Mouse (Mus musculus) embryonic facial prominence, embryonic 12.5 days (tissue): ENCODE data around the gene Polr3b. TPM values are rescaled to one million over a fixed set of nuclear protein-coding genes. Genes with fewer than 3 reads are reported as not detected.

Experiments
- ATAC-seq: fragments of 200-750 bp; cut with Nextera tagmentation; 2 replicates; pipeline ENCODE4 v1.8.0; 2017; ENCODE audit not compliant: insufficient number of reproducible peaks, insufficient read depth, low FRiP score, low TSS enrichment
- H3K27ac ChIP-seq: fragments of 300-500 bp; sonication (generic); 2 replicates; pipeline ENCODE4 v1.5.1; 2016; ENCODE audit warnings: mild to moderate bottlenecking
- H3K27me3 ChIP-seq: fragments of 300-500 bp; sonication (generic); 2 replicates; pipeline ENCODE4 v1.6.1; 2016; ENCODE audit warnings: mild to moderate bottlenecking, moderate library complexity
- H3K36me3 ChIP-seq: fragments of 300-500 bp; sonication (generic); 2 replicates; pipeline ENCODE4 v1.6.1; 2016; ENCODE audit warnings: mild to moderate bottlenecking
- H3K4me1 ChIP-seq: fragments of 300-500 bp; sonication (generic); 2 replicates; pipeline ENCODE4 v1.6.1; 2016
- H3K4me2 ChIP-seq: fragments of 300-500 bp; sonication (generic); replicated peaks from 2 replicates; pipeline ENCODE4 v1.6.1; 2016; ENCODE audit warnings: mild to moderate bottlenecking, moderate library complexity
- H3K4me3 ChIP-seq: fragments of 300-500 bp; sonication (generic); 2 replicates; pipeline ENCODE4 v1.5.1; 2016; ENCODE audit warnings: mild to moderate bottlenecking
- H3K9ac ChIP-seq: fragments of 300-500 bp; sonication (generic); 2 replicates; pipeline ENCODE4 v1.6.1; 2016; ENCODE audit warnings: mild to moderate bottlenecking, moderate library complexity
- H3K9me3 ChIP-seq: fragments of 300-500 bp; sonication (generic); 2 replicates; pipeline ENCODE4 v1.6.1; 2016; ENCODE audit warnings: mild to moderate bottlenecking, moderate library complexity
- WGBS: fragments of 180-500 bp; shearing (Covaris S2); methylation state at CpG from one replicate; pipeline ENCODE4 v1.1.7; 2016; 5-methylcytosine and 5-hydroxymethylcytosine counted together
- polyA plus RNA-seq: library from polyadenylated mRNA; unstranded; fragments of >200 nt; fragmentation: Nextera tagmentation; extraction: Ambion mirVana; gene quantifications from 2 replicates; pipeline ENCODE4 v1.2.1, GENCODE M21; 2016

Polr3b gene
- polyA plus RNA-seq, 1 experiment from 2014 or later: 19.6 TPM

DNA sequence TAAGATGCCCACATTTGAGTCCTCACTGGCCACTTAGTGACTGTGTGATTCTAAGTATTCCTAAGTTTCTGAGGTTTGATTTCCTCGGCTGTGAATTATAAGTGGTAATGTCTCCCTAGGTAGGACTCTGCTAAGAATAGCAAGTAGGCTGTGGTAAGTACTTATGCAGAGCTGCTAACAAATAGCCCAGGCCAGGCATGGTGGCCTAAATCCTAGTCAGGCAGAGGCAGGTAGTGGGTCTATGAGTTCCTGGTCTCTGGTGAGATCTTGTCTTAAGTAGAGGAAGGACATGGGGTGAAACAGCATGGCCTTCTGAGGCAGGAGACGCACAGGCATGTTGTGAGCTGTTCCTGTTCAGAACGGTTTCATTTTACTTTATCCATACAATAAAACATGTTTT, 55.8 kb downstream of the Polr3b start:
- Histone ChIP-seq H3K9ac (no peak overlapping the region), H3K36me3 (peaks cover 36% of the 10 kb centered on the region), H3K27ac (no peak overlapping the region), H3K4me1 (no peaks in the 10 kb centered on the region), H3K27me3 (no peaks in the 10 kb centered on the region), H3K4me3 (no peak overlapping the region), H3K9me3 (no peaks in the 10 kb centered on the region), H3K4me2 (no peak overlapping the region)
- ATAC-seq: no peak
- WGBS: 83% methylated on average over 3 of the region's 3 CpGs

DNA sequence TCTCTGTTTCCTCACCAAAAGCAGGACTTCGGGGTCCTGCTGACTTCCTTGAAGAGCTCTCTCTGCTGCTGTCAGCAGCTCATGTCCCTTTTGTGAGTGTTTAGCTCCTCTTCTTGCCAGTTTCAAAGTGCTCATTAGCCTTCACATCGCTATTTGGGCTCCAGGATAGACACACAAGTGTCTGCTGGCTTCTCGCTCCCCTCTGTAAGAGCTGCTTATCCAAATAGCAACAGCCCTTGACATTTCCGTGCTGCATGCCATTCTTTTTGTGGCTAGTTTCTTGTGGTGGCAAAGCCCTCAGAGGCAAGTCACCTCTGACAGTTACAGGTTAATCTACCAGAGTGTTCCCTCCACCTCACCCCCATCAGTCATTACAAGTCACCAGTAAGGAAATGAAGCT, 56.3 kb downstream of the Polr3b start:
- Histone ChIP-seq H3K4me3 (no peak overlapping the region), H3K36me3 (peaks cover 32% of the 10 kb centered on the region), H3K27me3 (no peaks in the 10 kb centered on the region), H3K4me2 (no peak overlapping the region), H3K9me3 (no peaks in the 10 kb centered on the region), H3K9ac (no peak overlapping the region), H3K4me1 (no peaks in the 10 kb centered on the region), H3K27ac (no peak overlapping the region)
- 80% methylated on average over 4 of the region's 4 CpGs for WGBS
- ATAC-seq: no peak

DNA sequence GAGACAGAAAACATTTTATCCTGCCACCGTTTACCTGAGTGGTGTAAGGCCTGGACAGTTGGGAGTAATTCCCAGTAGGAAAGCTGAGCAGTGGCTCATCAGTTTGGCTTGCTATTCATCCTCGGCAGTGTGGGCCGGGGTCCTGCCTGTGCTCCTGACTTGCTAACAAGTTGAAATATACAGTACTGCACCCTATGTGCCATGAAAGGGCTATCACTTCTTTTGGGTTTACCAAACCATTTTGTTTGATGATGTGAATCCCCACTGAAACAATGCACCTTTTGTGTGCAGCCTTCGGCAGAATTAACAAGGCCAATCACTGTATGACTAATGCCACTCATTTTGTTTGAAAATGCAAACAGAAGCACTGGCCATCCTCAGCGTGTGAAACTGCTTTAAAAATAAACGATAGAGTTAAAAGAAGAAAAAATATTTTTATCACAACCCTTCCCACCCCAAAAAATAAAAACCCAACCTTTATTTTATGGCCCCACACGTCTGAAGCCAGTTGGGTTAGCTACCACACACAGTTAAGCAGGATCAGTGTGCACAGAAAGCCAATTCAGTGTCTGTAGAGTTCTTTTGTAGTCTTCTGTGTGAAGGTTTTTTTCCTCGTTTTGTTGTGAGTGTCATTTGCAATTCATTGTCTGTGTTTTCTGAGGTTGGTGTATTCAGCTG, 63.5 kb downstream of the Polr3b start:
- ATAC-seq: no peak
- H3K36me3 ChIP-seq: peaks cover 7% of the 10 kb centered on the region; the same call in 1 of the 2 replicates
- no peak overlapping the region for H3K9ac ChIP-seq
- H3K4me2 ChIP-seq: no peak overlapping the region
- H3K4me1 ChIP-seq: no peaks in the 10 kb centered on the region
- WGBS: 43% methylated on average over 8 of the region's 8 CpGs
- no peak overlapping the region for H3K27ac ChIP-seq
- H3K9me3 ChIP-seq: no peaks in the 10 kb centered on the region
- H3K27me3 ChIP-seq: no peaks in the 10 kb centered on the region
- no peak overlapping the region for H3K4me3 ChIP-seq

DNA sequence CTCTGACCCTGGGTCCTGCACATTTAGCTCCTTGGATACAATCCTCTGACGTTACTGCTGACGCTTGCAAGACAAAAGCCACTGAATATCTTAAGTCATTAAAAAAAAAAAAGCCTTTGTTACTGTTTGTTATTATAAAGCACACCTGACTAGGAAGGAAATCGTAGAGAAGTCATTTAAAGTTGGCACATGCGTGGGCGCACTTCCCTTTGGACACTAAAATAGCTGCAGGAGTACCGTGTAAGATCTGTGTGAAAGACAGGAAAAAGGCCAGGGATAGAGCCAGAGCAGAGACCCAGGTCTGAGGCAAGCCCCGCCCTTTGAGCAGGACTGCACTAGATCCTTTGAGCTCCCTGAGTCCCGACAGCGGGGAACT, 64.0 kb downstream of the Polr3b start:
- whole genome bisulfite sequencing: 30% methylated on average over 9 of the region's 9 CpGs
- H3K4me3 ChIP-seq: no peak overlapping the region
- H3K9ac ChIP-seq: no peak overlapping the region
- H3K4me2 ChIP-seq: no peak overlapping the region
- H3K27ac ChIP-seq: no peak overlapping the region
- no peaks in the 10 kb centered on the region for H3K4me1 ChIP-seq
- H3K36me3 ChIP-seq: peaks cover 8% of the 10 kb centered on the region; the same call in 1 of the 2 replicates
- no peaks in the 10 kb centered on the region for H3K27me3 ChIP-seq
- no peak for ATAC-seq
- H3K9me3 ChIP-seq: no peaks in the 10 kb centered on the region

DNA sequence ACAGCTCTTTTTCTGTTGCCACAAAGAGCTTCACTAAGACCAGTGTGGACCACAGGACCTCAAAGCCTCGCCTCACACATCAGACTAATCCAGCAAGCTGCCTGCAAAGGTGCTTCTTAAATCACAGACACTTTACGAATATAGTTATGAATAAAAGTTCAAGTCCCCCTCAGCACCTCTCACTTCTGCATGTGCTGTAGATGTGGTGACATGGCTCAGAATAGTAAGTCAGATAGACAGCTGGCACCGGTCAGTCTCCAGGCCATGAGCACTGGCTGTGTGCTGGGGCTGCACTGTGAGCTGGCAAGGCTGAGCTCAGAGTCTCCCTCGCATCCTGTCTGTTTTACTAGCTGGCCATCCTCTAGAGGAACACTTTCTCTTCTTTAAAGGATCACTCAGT, 64.6 kb downstream of the Polr3b start:
- H3K36me3 ChIP-seq: peaks cover 9% of the 10 kb centered on the region; the same call in 1 of the 2 replicates
- no peak overlapping the region for H3K4me2 ChIP-seq
- H3K27me3 ChIP-seq: no peaks in the 10 kb centered on the region
- H3K9ac ChIP-seq: no peak overlapping the region
- H3K4me3 ChIP-seq: no peak overlapping the region
- no peaks in the 10 kb centered on the region for H3K4me1 ChIP-seq
- H3K9me3 ChIP-seq: no peaks in the 10 kb centered on the region
- 78% methylated on average over 4 of the region's 4 CpGs for WGBS
- no peak for ATAC-seq
- no peak overlapping the region for H3K27ac ChIP-seq

DNA sequence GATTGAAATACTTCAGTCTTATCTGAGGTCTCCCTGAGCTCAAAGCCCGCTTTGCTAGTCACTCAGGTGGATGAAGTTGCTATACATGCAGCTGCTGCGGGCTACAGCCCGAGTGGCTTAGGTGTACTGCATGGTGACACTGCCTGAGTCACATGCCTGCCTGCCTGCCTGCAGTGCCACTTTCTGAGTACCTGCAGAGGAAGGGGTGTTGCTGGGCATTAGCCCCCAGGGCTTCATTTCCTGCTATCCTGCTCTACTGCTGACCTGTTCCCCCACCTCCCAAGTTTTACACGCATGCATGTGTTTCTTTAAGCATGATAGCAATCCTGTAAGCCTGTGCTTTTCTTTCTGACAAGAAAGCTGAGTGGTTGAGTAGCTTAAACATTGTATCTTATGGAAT, 65.6 kb downstream of the Polr3b start:
- H3K9me3 ChIP-seq: no peaks in the 10 kb centered on the region
- H3K9ac ChIP-seq: no peak overlapping the region
- no peak overlapping the region for H3K27ac ChIP-seq
- 85% methylated on average over 4 of the region's 4 CpGs for WGBS
- H3K4me3 ChIP-seq: no peak overlapping the region
- no peak overlapping the region for H3K4me2 ChIP-seq
- H3K4me1 ChIP-seq: no peaks in the 10 kb centered on the region
- H3K36me3 ChIP-seq: peaks cover 9% of the 10 kb centered on the region; the same call in 1 of the 2 replicates
- H3K27me3 ChIP-seq: no peaks in the 10 kb centered on the region
- no peak for ATAC-seq

DNA sequence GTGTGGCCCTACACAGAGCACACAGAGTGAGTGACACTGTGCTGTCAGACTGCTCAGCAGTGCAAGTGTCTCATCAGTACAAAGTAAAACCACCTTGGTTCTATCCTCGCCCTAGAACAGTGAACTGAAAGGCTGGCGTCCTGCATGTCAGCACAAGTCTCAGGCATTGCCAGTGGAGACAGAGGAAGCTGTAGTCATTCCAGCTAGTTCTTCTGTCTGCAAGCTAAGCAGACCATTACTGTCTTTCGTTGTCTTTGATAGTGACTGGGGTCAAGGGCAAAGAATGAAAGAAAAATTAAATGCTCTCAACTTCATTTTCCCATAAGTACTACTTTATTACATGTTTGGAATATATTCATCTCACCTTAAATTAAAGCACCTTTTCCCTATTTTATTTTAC, 67.8 kb downstream of the Polr3b start:
- no peak for ATAC-seq
- H3K27me3 ChIP-seq: no peaks in the 10 kb centered on the region
- 0 out of 2 replicates have a peak, but pooled peaks cover 3% of the 10 kb centered on the region for H3K36me3 ChIP-seq
- H3K4me3 ChIP-seq: no peak overlapping the region
- H3K4me2 ChIP-seq: no peak overlapping the region
- no peaks in the 10 kb centered on the region for H3K9me3 ChIP-seq
- H3K4me1 ChIP-seq: no peaks in the 10 kb centered on the region
- 68% methylated on average over 3 of the region's 3 CpGs for WGBS
- H3K9ac ChIP-seq: no peak overlapping the region
- H3K27ac ChIP-seq: no peak overlapping the region

DNA sequence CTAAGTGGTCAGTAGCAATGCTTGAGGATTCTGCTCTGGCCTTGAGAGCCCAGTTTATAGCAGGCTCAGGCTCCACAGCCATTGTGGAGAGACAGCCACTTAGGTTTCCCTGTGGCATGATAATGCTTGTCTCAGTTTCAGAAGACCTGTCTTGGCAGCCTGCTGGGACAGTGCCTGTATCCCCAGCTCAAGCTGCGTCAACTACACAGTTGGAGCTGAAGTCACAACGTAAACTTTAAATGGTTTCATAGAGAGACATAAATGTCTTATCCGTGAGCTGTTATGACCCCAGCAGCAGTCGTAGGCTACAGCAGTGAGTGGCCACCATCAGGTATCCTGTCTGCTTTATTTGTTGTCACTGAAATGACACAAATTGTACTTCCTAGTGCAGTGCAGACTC, 68.7 kb downstream of the Polr3b start:
- Histone ChIP-seq H3K9ac (no peak overlapping the region), H3K27me3 (no peaks in the 10 kb centered on the region), H3K4me2 (no peak overlapping the region), H3K36me3 (0 out of 2 replicates have a peak, but pooled peaks cover 3% of the 10 kb centered on the region), H3K4me1 (no peaks in the 10 kb centered on the region), H3K9me3 (no peaks in the 10 kb centered on the region), H3K27ac (no peak overlapping the region), H3K4me3 (no peak overlapping the region)
- ATAC-seq: no peak
- 90% methylated on average over 4 of the region's 4 CpGs for WGBS

DNA sequence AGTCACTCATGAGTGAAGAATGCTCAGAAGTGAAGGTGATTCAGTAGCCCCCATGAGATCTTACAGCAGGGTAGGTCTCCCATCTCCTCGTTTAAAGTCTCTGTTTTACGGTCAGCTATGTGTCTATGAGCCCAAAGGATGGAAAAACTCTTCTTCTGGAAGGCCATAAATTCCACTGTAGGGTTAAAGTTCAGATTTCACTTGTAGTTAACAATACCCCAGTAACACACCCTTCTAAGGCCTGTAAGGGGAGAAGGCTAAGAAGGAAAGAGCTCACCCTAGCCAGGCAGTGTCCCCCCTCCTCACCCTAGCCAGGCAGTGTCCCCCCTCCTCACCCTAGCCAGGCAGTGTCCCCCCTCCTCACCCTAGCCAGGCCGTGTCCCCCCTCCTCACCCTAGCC, 69.6 kb downstream of the Polr3b start:
- no peaks in the 10 kb centered on the region for H3K27me3 ChIP-seq
- WGBS: 65% methylated on average over 3 of the region's 3 CpGs
- H3K4me3 ChIP-seq: no peak overlapping the region
- H3K4me2 ChIP-seq: no peak overlapping the region
- no peak overlapping the region for H3K27ac ChIP-seq
- no peaks in the 10 kb centered on the region for H3K4me1 ChIP-seq
- H3K9me3 ChIP-seq: no peaks in the 10 kb centered on the region
- H3K9ac ChIP-seq: no peak overlapping the region
- no peak for ATAC-seq
- H3K36me3 ChIP-seq: 0 out of 2 replicates have a peak, but pooled peaks cover 3% of the 10 kb centered on the region

DNA sequence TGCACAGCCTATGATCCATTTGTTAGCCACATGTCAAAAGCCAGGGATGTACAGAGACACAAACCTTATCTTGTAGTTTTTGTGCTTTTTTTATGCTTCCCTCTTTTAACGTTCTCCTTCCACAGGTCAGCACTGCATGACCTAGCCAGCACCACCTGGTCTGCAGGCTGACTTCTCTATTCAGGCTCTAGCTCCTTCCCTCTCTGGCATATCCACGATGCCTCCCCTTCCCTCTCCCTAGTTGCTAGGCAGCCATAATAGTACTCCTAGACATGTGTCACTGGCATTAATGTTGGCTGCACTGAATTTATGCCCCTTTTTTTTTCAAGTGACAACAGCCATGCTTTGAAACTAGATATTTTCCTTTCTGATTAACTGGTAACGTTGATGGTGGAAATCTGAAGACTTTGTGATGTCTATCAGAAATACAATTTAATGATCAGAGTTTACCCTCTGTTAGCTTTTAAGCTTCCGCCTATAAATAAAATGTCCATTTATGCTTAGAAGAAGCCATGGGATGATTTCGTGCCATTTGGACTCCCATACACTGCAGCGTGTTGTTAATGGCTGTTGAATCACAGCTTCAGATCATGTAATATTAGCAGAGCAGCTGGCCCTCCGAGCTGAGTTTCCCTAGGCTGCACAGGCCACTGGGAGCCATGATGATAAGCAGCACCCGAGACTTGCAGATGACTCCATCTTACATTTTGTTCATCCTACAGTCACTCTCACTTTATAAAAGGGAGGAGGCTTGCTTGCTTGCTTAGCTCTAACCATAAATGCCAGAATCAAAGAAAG, 71.9 kb downstream of the Polr3b start:
- 76% methylated on average over 8 of the region's 8 CpGs for WGBS
- Histone ChIP-seq H3K27ac (no peak overlapping the region), H3K4me3 (no peak overlapping the region), H3K27me3 (no peaks in the 10 kb centered on the region), H3K9me3 (no peaks in the 10 kb centered on the region), H3K4me2 (no peak overlapping the region), H3K36me3 (peaks cover 7% of the 10 kb centered on the region), H3K4me1 (no peaks in the 10 kb centered on the region), H3K9ac (no peak overlapping the region)
- ATAC-seq: no peak

DNA sequence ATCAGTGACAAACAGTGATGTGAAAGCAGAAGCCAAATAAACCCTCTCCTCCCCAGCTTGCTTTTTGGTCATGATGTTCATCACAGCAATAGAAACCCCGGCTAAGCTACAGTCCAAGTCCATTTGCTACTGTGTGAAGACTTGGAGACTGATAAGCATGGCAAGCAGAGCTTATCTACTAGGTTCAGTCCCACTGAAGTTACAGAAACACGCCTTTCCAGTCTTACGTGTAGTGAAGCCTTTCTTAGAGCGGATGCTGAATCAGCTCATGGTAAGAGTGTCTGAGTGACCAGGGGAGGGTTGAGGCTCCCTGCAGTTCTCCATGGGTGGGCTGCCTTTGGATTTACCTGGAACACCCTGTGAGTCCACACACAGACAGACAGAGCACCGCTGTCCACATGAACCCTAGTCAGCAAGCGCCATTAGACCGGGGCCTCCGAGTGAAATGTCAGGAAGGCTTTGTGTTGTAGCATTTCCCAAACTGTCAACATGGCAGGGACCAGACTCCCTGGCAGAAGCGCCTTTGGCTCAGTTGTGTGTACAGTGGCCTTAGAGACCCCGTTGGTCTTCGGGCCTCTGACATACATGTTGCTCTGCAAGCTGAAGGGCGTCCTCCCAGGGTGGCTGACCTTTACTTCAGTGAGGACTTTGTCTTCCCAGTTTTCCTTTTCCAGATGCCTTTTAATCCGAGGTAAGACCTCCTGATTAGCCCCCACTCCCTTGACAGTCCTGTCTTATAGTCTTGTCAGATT, 78.3 kb downstream of the Polr3b start:
- no peak for ATAC-seq
- H3K36me3 ChIP-seq: peaks cover 33% of the 10 kb centered on the region
- no peaks in the 10 kb centered on the region for H3K4me1 ChIP-seq
- H3K4me2 ChIP-seq: no peak overlapping the region
- no peaks in the 10 kb centered on the region for H3K27me3 ChIP-seq
- 86% methylated on average over 13 of the region's 13 CpGs for WGBS
- no peak overlapping the region for H3K4me3 ChIP-seq
- H3K9me3 ChIP-seq: no peaks in the 10 kb centered on the region
- H3K9ac ChIP-seq: no peak overlapping the region
- H3K27ac ChIP-seq: no peak overlapping the region

DNA sequence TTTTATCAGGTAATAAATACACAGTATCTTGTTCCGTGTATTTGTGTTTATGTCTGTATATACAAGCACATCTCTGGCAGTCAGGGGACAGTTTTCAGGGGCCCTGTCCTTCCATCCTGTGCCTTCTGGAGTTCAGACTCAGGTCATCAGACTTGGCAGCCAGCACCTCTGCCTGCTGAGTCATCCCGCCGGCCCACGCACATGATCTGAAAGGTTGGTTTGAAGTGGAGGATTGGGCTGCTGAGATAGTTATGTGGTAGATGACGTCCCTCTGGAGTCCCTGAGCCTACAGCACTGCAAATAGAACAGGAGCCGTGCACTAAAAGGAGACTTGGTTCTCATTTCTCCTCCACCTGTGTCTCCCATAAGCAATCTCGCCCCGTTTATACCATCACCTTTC, 79.0 kb downstream of the Polr3b start:
- ATAC-seq: no peak
- no peaks in the 10 kb centered on the region for H3K9me3 ChIP-seq
- H3K36me3 ChIP-seq: peaks cover 33% of the 10 kb centered on the region
- no peak overlapping the region for H3K9ac ChIP-seq
- 89% methylated on average over 8 of the region's 8 CpGs for WGBS
- H3K27ac ChIP-seq: no peak overlapping the region
- H3K4me2 ChIP-seq: no peak overlapping the region
- no peaks in the 10 kb centered on the region for H3K4me1 ChIP-seq
- H3K27me3 ChIP-seq: no peaks in the 10 kb centered on the region
- H3K4me3 ChIP-seq: no peak overlapping the region
